Mouse (Mus musculus) lung, postnatal 0 days (tissue): ENCODE measurements around the gene Rnf216.

Experiments
- CTCF ChIP-seq: IDR thresholded peaks from 2 replicates; pipeline ENCODE4 v1.5.1; 2016; ENCODE audit warnings: antibody characterized with exemption, mild to moderate bottlenecking
- EP300 ChIP-seq: IDR thresholded peaks from 2 replicates; pipeline ENCODE4 v1.6.1; 2016; ENCODE audit warnings: antibody characterized with exemption, mild to moderate bottlenecking, control low read depth

DNA sequence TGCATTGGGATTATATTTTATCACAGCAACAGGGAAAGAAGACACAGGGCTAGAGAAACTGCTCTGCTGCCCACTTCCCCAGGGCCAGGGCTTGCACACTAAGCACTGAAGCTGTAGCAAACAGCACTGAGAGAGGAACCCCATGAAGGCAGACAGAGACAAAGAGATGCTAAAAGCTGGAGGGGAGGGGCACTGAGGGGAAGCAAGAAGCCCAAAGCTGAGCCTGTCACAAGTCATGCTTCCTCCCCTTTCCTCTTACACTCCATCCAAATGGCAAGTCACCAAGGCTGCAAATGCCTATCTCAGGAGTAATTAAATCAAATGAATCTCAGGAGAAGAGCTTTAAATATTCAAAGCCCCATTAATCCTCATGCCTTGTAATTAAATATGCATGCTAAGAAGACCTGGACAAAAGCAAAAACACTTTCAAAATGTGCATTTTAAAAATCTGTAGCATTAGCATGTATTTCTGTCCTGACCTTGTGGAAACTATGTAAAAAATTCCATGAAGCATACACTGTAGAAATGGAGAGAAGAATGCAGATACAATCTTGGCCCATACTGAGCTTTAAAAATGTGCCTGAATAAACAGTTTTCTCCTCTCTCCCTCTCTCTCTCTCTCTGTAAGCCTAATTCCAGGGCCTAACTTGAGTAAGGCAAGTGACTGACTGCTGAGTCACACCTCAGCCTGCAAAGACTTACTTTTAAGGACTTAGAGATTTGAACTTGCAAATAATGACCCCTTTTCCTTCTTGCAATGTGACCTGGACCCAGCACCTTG is 64.4 kb downstream of the Rnf216 start:
- no peak for TF ChIP-seq CTCF
- TF ChIP-seq EP300: peak; percentile 55
